Mouse (Mus musculus) adipocyte (in vitro differentiated cells): ENCODE measurements around the gene Palm2.
A peak's percentile ranks its signal among the peaks of the same experiment; 100 is the strongest.

Experiments used
- DNase-seq: peaks from one replicate; pipeline ENCODE4 v3.0.0-alpha.2; 2016; ENCODE audit warnings: low spot score

The Palm2 gene

DNA sequence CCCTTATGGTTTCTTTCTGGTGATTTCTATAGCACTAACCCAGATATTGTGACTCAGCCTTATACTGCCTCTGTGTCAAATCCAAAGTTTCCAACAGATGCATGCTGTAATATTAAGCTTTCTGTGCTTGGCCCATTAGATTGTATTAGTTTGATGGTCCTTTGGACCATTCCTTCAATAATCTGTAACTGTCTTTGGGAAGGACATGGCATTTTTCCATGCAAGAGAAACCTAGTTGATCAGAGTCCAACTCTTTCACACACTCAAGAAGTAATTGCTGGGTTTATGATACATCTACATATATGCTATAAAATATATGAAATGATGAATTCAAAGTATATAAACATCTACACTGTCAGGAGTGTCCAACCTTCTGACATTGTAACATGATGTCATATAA is 281.8 kb downstream of the Palm2 start:
- DNase-seq = no peak

DNA sequence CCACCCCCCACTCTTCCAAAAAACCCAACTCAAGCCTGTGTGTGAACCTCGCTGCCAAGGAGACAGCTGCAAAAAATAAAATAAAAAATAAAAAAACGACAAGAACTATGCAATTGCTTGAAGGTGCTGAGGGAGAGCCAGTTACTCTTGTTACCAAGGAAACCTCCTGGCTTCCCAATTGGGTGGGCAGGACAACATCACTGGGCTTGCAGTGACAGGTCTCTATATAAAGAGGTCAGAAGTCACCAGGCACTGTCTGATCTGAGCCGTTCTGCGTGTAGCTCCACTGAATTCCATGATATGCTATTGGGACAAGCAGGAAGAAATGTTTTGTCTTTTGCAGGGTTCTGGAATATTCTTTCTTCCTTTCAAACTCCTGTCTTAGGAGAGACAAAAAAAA is 282.7 kb downstream of the Palm2 start:
- DNase-seq = no peak

- no peak for DNase-seq
Measured at GRCm38 (mm10) chr4:57717354-57717753, 283.3 kb downstream of the Palm2 start, which contains the start of gene Akap2. Gene Akap2, plus strand, starts transcription at chr4:57717657.

- DNase-seq = peak; percentile 16
Measured at GRCm38 (mm10) chr4:57719370-57719769, 285.3 kb downstream of the Palm2 start.

DNA sequence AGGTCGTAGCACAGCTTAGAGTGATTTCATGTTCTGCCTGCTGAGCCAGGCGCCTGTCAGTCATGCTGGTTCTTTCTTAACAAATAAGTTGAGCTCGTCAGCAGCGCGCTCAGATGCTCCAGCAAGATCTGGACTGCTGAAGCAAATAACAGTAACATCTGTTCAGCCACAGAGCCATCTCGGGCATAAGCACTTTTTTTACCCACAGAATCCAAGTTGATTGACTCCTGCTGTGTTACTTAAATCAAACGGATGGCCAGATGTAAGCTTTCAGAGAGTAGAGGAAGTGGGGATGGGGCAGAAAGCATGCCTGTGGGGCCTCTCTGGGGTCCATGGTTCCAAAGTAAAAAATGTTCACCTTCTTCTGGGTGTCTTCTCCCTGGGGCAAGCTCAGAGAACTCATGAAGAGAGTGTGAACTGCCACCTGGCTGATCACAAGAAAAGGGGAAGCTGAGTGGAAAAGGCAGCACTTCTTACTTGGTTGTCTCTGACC is 286.9 kb downstream of the Palm2 start:
- DNase-seq = no peak

DNA sequence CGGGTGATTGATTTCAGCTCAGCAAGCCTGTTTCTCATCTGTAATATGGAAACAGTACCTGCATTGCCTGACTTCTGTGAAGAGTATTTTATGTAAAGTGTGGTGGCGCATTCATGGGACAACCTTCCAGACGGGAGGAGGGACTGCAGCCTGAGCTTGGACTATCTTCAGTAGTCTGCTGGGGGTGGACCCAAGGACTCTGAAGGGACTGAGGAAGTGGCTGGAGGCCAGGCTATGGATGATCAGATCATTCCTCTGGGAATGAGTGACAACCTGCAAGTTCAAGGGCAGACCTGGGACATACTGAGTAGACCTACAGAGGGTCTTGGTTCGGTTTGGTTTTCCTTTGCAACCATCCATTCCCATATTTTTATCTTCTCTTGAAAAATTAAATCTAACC is 288.2 kb downstream of the Palm2 start:
- DNase-seq = no peak

DNA sequence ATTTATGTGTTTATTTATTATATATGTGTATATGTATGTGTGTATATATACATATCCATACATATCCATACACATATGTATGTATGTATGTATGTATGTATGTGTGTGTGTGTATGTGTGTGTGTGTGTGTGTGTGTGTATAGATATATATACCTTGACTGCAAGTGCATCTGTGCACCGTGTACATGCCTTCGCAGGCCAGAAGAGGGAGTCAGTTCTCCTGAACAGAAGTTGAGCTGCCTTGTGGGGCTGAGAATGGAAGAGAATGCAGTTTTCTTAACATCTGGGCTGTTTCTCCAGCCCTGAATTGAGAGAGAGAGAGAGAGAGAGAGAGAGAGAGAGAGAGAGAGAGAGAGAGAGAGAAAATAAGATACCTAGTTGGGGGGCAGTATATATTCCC is 289.6 kb downstream of the Palm2 start:
- DNase-seq = no peak

- DNase-seq = no peak
Measured at GRCm38 (mm10) chr4:57725569-57725968, 291.5 kb downstream of the Palm2 start.

GRCm38 (mm10) chr4:57728611-57729183 is 294.6 kb downstream of the Palm2 start:
- DNase-seq = peak; percentile 54

- peak; percentile 20 for DNase-seq
Measured at GRCm38 (mm10) chr4:57730047-57730446, 296.0 kb downstream of the Palm2 start.

DNA sequence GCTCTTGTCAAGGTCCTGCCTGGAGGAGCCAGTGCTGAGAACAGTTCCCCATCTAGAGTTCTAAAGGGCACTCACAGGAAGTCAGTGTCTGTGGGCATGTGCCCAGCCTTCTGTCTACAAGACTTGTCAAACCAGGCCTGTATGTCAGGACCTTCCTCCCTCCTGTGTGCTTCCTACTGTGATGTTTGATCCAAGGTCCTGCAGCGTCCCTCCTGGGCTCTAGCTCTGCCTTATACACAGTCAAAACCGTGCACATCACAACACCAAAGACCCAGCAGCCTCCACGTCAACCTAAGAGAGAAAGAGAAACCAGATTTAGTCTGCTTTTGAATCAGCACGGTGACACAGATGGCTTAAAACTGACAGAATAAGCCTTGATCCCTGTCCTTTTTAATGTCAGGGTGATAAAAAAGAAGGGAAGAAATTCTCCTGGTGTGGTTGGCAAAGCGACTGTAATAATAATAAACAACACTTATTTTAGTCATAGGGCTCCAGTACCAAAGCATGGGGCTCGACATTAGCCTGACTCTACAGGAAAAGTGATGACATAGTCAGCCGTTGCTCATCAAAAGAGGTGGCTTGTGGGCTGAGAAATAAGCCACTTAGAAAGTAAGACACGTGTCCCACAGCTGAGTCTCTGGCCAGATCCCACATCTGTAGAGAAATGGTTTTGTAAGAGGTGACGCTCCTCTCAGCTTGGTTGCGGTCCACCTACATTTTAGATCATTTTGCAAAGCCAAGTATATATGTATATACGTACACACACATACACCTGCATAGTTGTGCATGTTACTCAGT is 297.0 kb downstream of the Palm2 start:
- peak; percentile 24 for DNase-seq

- no peak for DNase-seq
Measured at GRCm38 (mm10) chr4:57732351-57732750, 298.3 kb downstream of the Palm2 start.

DNA sequence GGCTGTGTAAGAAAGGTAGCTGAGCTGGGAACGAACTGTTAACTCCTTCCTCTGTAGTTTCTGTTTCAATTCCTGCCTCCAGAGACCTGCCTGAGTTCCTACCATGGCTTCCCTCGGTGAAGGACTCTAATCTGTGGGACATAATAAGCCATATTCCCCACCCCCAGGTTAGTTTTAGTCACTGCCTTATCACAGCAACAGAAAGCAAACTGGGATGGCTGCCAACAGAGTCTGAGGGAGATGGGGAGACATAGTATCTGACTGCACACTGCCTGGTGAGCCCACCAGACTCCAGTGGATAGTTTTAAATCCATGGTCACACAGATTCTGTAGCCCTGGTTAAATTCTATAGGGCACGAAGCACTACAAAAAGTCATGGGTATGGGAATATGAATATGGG is 299.4 kb downstream of the Palm2 start:
- DNase-seq = peak; percentile 13

DNA sequence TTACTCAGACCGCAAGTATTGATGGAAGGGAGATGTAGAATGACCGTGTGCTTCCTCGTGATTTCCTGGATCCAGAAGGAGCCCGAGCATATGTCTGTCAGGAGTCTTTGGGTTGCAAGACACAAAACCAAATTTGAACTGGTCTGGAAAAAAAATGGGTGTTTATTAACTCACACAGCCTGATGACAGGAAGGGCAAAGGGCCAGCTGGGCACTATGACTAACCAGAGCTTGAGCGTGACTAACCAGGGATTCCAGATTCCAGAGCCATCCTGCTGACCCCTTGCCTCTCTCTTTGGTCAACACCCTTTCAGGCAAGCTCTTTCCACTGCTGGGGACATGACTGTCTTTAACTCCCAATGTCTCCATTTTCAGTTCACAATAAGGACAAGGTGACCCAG is 301.4 kb downstream of the Palm2 start:
- DNase-seq = peak; percentile 94

DNA sequence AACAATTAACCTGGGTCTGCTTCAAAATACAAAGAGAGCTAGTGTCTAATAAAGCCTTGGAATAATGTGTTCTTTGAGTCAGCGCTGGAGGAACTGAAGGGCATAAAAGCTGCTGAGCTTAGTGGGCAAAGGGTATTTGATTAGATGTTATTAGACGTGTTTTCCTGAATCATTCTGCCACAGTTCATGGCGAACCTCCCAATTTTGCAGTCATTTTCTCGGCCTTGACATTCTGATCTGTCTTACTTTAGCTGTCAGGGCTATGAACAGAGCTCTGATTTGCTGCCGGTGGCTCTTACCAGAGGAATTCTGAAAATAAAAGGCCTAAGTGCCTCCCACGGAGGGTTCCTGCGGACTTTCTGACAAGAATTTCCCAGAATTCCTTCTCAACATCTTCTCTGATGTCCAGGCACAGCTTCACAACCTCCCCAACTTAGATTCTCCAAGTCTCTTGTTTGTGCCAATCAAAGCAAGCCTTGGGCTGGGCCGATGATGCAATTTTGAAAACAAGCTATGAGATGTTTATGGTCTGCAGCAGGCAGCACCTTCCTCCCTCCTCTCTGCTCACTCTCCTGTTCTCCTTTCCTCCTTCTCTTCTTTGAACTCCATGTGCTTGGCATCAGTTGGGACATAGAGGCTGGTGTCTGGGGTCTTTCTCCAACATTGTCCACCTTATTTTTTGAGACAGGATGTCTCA is 305.0 kb downstream of the Palm2 start:
- DNase-seq = peak; percentile 12

DNA sequence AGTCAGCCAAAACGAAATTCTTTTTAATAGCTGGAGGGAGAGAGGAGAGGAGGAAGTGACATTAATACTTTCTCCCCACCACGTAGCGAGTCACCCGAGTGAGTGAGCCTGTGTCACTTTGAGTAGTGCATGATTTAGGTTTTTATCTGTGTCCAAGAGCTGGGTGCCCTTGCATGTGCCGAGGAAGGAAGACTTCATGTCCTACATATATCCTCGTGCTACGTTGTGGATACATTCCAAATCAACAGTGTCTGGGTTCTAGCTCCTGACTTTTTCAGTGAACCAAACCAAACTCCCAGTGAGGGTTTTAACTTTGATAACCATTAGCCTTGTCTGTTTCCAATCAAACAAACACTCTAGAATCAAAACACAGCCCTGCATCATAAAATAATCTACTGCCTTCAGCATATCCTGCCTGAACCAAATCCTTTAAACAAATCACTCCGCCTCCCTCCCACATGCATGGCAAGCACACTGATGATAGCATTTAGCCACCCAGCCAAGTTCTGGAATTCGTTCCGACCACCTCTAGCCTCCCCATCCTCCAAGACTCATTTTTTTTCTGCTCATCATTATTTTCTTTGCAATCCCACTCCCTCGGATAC is 309.4 kb downstream of the Palm2 start:
- no peak for DNase-seq

GRCm38 (mm10) chr4:57750651-57751050 is 316.6 kb downstream of the Palm2 start:
- DNase-seq = no peak

GRCm38 (mm10) chr4:57751054-57751453 is 317.0 kb downstream of the Palm2 start:
- no peak for DNase-seq

DNA sequence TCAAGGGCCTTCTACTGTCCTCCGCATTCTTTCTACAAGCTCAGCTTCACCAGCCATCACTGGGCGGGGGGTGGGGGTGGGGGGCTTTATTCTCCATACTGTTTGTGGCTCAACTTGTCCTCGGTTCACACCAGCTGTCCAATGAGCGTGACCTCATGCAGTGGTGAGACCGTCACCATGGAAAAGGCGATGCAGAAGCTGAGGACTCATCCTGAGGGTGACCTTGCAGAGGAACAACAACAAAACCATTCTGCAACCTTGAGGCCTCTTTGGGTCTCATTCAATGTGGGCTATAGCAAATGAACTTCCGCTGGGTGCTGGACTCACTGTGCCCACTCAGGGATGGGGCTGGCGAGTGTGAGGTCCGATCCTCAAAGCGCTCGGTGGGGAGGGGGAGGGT is 317.5 kb downstream of the Palm2 start:
- no peak for DNase-seq

GRCm38 (mm10) chr4:57755085-57755484 is 321.0 kb downstream of the Palm2 start:
- no peak for DNase-seq

DNA sequence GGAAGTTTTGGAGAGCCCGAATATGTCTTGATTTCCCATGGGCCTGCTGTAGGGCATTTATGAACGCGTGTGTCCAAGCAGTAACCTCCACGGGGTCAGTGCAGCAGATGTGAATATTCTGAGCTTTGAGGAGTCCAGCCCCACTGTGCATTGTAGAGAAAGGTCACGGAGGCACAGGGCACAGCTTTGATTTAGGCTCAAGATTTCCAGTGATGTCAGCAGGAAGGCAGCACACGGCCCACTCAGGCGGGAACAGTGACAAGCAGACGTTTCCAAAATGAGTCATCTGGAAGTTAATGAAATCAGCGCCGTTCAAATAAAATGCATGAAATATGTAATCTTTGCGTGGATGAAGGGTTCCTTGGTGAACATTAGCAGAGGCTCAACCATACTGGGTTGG is 323.9 kb downstream of the Palm2 start:
- DNase-seq = peak; percentile 63
